Mouse (Mus musculus): ENCODE data around the gene Tmc3.

- TF ChIP-seq CTCF (IDR thresholded peaks at IDR 0.05 in 2 of 3, conservative IDR thresholded peaks at IDR 0.05 in 1 of 3; ENCODE audit: control insufficient read depth in 1 of 3, insufficient read depth in 1 of 3, low read depth in 2 of 3, low read length in 3 of 3, poor library complexity in 1 of 3, severe bottlenecking in 1 of 3) (no peak), TCF12 (IDR thresholded peaks at IDR 0.05; ENCODE audit: low read depth, low read length) (no peak), GATA1 (IDR thresholded peaks at IDR 0.05; ENCODE audit: low read depth, low read length) (no peak), EP300 (IDR thresholded peaks at IDR 0.05; ENCODE audit: low read depth in 1 of 2, low read length in 2 of 2) (no peak)
Observed at GRCm38 (mm10) chr7:83580946-83581345, 3.8 kb upstream of the Tmc3 start.

All from MEL (cell line).